Mouse (Mus musculus) hindbrain, postnatal 0 days (tissue): ENCODE measurements around the gene Fam169b. TPM values are rescaled to one million over a fixed set of nuclear protein-coding genes. Genes with fewer than 3 reads are reported as not detected.

Source experiments
- ATAC-seq: fragments of 200-750 bp; cut with Nextera tagmentation; 2 replicates; pipeline ENCODE4 v1.8.0; 2017; ENCODE audit warnings: mild to moderate bottlenecking, moderate TSS enrichment, moderate library complexity
- DNase-seq: peaks from one replicate; pipeline ENCODE4 v3.0.0-alpha.2; 2015; ENCODE audit warnings: low spot score
- H3K27ac ChIP-seq: fragments of 300-500 bp; sonication (generic); 2 replicates; pipeline ENCODE4 v1.5.1; 2014; ENCODE audit warnings: mild to moderate bottlenecking
- H3K27me3 ChIP-seq: fragments of 300-500 bp; sonication (generic); 2 replicates; pipeline ENCODE4 v1.6.1; 2014; ENCODE audit warnings: low read length, mixed read lengths; ENCODE audit not compliant: insufficient read depth
- H3K36me3 ChIP-seq: fragments of 300-500 bp; sonication (generic); 2 replicates; pipeline ENCODE4 v1.6.1; 2014; ENCODE audit warnings: low read length, mixed read lengths; ENCODE audit not compliant: insufficient read depth
- H3K4me1 ChIP-seq: fragments of 300-500 bp; sonication (generic); 2 replicates; pipeline ENCODE4 v1.6.1; 2014; ENCODE audit warnings: antibody characterized with exemption, low read length, mixed read lengths; ENCODE audit not compliant: insufficient read depth
- H3K4me2 ChIP-seq: fragments of 300-500 bp; sonication (generic); 2 replicates; pipeline ENCODE4 v1.6.1; 2014; ENCODE audit warnings: low read depth, mild to moderate bottlenecking, low read length, moderate library complexity, mixed read lengths
- H3K4me3 ChIP-seq: fragments of 300-500 bp; sonication (generic); 2 replicates; pipeline ENCODE4 v1.5.1; 2014; ENCODE audit warnings: low read length
- H3K9ac ChIP-seq: fragments of 300-500 bp; sonication (generic); replicated peaks from 2 replicates; pipeline ENCODE4 v1.6.1; 2014; ENCODE audit warnings: mild to moderate bottlenecking, low read length, moderate library complexity, mixed read lengths
- H3K9me3 ChIP-seq: fragments of 300-500 bp; sonication (generic); 2 replicates; pipeline ENCODE4 v1.6.1; 2016; ENCODE audit warnings: low read length, mixed read lengths
- CTCF ChIP-seq: IDR thresholded peaks from 2 replicates; pipeline ENCODE4 v1.5.1; 2016; ENCODE audit warnings: antibody characterized with exemption, control low read depth, low read depth
- WGBS: fragments of 180-500 bp; shearing (Covaris S2); extraction: QIAGEN DNeasy Blood & Tissue Kit; methylation state at CpG from one replicate; pipeline ENCODE4 v1.1.7; 2014; 5-methylcytosine and 5-hydroxymethylcytosine counted together
- polyA plus RNA-seq: library from polyadenylated mRNA; unstranded; fragments of >200 nt; fragmentation: Nextera tagmentation; extraction: Ambion mirVana; gene quantifications from 2 replicates; pipeline ENCODE4 v1.2.1, GENCODE M21; 2015
- total RNA-seq: library from RNA; depleted of rRNA; stranded (reverse); fragments of >200 nt; gene quantifications from 2 replicates; pipeline ENCODE4 v1.2.3, GENCODE M21; 2014; rRNA removed

Gene Fam169b
- 0.21 TPM in 1 of 2 replicates, not detected in the other for total RNA-seq
- polyA plus RNA-seq = 0.15 TPM in 1 of 2 replicates, not detected in the other

DNA sequence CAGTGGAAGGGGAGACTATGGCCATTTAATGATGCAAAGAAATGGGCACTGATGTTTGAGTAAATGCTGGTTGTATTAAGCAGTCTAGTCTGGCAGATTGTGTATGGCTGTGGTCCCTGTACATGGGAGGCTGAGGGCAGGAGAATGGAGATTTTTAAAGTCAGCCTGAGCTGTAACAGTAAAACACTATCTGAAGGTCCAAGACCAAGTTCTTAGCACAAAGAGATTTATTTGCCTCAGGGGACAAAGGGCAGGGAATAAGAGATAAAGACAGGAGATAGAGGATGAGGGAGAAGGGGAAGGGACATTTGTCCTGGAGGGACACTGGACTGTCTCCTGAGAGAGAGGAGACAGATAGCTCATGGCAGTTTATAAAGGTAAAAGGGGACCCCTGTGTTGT, at the start of gene Fam169b:
Gene Fam169b, plus strand, starts transcription at position 325 of the 400 bp plus-strand sequence.
- DNase-seq = no peak
- no peaks in the 10 kb centered on the region for H3K9me3 ChIP-seq
- H3K4me3 ChIP-seq = no peak within 1 kb of the TSS
- H3K9ac ChIP-seq = no peak within 1 kb of the TSS
- no peaks in the 10 kb centered on the region for H3K36me3 ChIP-seq
- no peaks in the 10 kb centered on the region for H3K27me3 ChIP-seq
- peaks cover 13% of the 10 kb centered on the region for H3K4me1 ChIP-seq
- TF ChIP-seq CTCF = no peak
- no peak within 1 kb of the TSS for H3K4me2 ChIP-seq
- no peak for ATAC-seq
- no peak within 1 kb of the TSS for H3K27ac ChIP-seq

DNA sequence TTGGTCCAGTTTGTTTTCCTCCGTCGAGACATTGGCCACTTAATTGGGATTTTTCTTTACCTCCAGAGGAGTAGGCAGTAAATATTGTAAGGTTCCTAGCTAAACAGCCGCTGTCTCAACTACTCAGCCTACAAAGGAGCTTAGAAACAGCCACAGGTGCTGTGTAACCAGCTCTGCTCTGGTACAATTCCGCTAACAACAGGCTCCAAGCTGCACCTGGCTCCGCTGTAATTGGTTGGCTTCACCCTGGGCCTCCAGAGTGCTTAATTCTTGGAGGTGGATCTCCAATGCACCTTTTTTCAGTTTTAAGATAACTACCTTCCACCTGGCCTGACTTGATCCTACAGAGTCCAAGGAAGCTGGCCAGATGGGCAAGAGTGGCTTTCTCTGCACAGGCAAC, 49.6 kb upstream of the Fam169b start:
- Histone ChIP-seq H3K9ac (no peak overlapping the region), H3K4me1 (no peaks in the 10 kb centered on the region; the same call in 1 of the 2 replicates), H3K27me3 (no peaks in the 10 kb centered on the region), H3K4me3 (no peak overlapping the region), H3K36me3 (peaks cover 14% of the 10 kb centered on the region; the same call in 1 of the 2 replicates), H3K27ac (peak overlapping the region; percentile 72; the same call in 1 of the 2 replicates), H3K4me2 (no peak overlapping the region), H3K9me3 (no peaks in the 10 kb centered on the region)
- ATAC-seq = no peak
- 82% methylated on average over 5 of the region's 5 CpGs for WGBS
- DNase-seq = no peak
- TF ChIP-seq CTCF = no peak

DNA sequence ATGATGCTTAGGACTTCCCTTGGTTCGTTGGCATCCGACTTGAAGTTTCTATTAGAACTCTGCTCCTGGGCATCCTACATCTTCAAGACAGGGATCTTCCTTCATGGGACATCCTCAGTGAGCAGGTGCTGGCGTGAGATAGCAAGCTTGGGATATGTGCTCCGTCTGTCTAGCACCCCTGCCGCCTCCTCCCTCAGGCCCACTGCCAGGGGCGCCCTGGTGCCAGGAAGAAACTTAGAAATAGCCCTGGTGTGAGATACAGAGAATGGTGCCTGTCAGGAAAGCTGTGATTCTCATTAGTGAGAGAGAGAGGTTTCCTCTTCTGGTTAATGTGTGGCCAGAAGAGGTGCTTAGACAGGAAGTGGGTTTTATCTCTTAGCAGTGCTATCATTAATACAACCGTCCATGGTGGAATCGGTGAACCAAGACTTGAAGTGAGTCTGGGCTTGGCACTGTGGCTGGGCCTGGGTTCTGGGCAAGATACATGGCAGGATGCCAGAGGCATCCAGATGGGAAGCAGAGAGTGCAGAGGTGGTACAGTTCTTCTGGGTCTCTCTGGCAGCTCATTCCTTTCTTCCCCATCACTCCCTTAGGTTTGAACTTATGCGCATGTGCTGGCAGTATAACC, 48.1 kb upstream of the Fam169b start:
- no peak overlapping the region for H3K4me3 ChIP-seq
- ATAC-seq = no peak
- H3K27me3 ChIP-seq = no peaks in the 10 kb centered on the region
- H3K4me1 ChIP-seq = no peaks in the 10 kb centered on the region; the same call in 1 of the 2 replicates
- 71% methylated on average over 9 of the region's 9 CpGs for WGBS
- DNase-seq = no peak
- no peak overlapping the region for H3K4me2 ChIP-seq
- peaks cover 4% of the 10 kb centered on the region; the same call in 1 of the 2 replicates for H3K36me3 ChIP-seq
- no peak overlapping the region for H3K9ac ChIP-seq
- H3K9me3 ChIP-seq = no peaks in the 10 kb centered on the region
- H3K27ac ChIP-seq = no peak overlapping the region
- TF ChIP-seq CTCF = no peak

DNA sequence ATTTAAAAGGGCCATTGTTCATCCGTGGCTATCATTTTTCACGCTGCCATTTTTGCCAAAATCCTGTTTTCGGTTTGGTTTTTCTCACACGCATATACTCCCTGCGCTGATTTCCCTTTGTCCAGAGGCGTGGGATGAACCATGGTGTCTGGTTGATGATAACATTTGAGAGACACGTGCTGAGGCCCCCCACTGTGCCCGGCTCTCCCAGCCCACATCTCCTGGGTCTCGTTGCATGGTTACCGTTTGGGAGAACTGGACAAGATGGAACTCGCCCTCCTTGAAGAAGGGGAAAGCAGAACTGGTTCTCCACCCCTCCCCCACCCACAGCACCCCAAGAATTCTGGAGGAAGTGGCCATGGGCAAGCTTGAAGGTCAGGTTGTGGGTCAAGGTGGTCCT, 46.6 kb upstream of the Fam169b start:
- no peak for DNase-seq
- no peak overlapping the region for H3K27ac ChIP-seq
- TF ChIP-seq CTCF = no peak
- ATAC-seq = no peak
- H3K27me3 ChIP-seq = no peaks in the 10 kb centered on the region
- no peaks in the 10 kb centered on the region; the same call in 1 of the 2 replicates for H3K4me1 ChIP-seq
- peaks cover 4% of the 10 kb centered on the region; the same call in 1 of the 2 replicates for H3K36me3 ChIP-seq
- H3K4me2 ChIP-seq = no peak overlapping the region
- WGBS = 74% methylated on average over 11 of the region's 11 CpGs
- H3K9me3 ChIP-seq = no peaks in the 10 kb centered on the region
- no peak overlapping the region for H3K4me3 ChIP-seq
- no peak overlapping the region for H3K9ac ChIP-seq

DNA sequence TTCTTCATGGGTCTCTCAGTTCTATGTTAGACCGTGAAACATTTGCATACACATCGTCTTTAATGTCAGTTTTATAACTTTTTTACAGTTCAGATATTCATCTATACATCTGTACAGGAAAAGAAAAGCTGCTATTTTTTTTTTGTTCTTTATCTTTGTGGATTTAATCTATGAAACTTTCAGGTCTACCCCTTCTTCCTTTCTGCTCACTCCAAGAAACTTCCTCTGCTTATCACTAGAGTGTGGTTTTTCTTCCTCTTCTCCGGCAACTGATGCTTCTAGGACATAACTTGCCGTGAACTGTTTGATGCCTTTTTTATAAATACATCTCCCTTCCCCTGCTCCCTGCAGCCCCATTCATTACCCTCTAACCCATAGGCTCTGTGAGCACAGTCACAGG, 46.0 kb upstream of the Fam169b start:
- no peaks in the 10 kb centered on the region; the same call in 1 of the 2 replicates for H3K4me1 ChIP-seq
- no peak overlapping the region for H3K4me2 ChIP-seq
- ATAC-seq (no peak), DNase-seq (no peak)
- H3K36me3 ChIP-seq = peaks cover 4% of the 10 kb centered on the region; the same call in 1 of the 2 replicates
- H3K9ac ChIP-seq = no peak overlapping the region
- no peaks in the 10 kb centered on the region for H3K9me3 ChIP-seq
- H3K27ac ChIP-seq = no peak overlapping the region
- no peaks in the 10 kb centered on the region for H3K27me3 ChIP-seq
- H3K4me3 ChIP-seq = no peak overlapping the region
- TF ChIP-seq CTCF = no peak
- WGBS = 83% methylated on average over 4 of the region's 4 CpGs

DNA sequence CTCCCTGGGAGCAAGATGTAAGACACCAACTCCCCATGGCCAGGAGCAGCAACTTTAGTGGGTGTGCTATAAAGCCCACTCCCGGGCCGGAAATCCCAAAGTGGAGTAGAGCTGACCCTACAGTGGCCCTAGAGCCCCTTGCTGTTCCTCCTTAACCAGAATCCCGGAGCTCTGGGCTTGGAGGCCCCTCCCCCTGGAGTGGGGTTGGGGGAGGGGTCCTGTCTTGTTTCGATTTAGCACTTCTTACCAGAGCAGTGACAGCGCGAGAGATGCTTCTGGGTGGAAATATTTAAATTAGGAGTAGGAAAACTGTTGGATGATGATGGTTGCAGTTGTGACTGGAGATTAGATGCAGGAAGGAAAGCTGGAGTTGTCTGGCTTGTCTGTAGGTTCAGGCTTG, 45.1 kb upstream of the Fam169b start:
- no peaks in the 10 kb centered on the region; the same call in 1 of the 2 replicates for H3K4me1 ChIP-seq
- peaks cover 4% of the 10 kb centered on the region; the same call in 1 of the 2 replicates for H3K36me3 ChIP-seq
- no peaks in the 10 kb centered on the region for H3K27me3 ChIP-seq
- no peak overlapping the region for H3K9ac ChIP-seq
- 41% methylated on average over 6 of the region's 6 CpGs for WGBS
- no peak for DNase-seq
- no peak overlapping the region for H3K4me2 ChIP-seq
- H3K9me3 ChIP-seq = no peaks in the 10 kb centered on the region
- H3K27ac ChIP-seq = no peak overlapping the region
- no peak overlapping the region for H3K4me3 ChIP-seq
- no peak for ATAC-seq
- TF ChIP-seq CTCF = no peak

DNA sequence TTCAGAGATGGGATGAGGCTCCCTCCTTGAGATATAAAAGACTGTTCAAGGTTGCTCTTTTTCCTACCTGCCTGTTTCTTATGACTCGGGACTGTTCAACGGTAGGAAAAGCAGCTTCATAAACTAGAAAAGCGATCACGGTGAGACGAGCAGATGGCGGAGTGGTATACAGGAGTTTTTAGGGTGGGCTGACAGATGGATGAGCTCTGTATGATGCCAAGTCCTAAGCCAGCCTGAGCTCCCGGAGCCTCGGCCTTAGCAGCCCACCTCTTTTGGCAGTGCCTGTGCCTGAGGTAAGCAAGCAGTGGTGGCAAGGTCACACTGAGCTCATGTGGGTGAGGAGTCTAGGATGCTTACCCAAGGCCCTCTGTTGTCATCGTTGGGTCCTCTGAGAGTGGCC, 42.8 kb upstream of the Fam169b start:
- no peak for TF ChIP-seq CTCF
- Histone ChIP-seq H3K4me1 (no peaks in the 10 kb centered on the region), H3K4me3 (no peak overlapping the region), H3K27ac (0 out of 2 replicates have a peak overlapping the region, but pooled peaks have one; percentile 15), H3K4me2 (no peak overlapping the region), H3K9ac (no peak overlapping the region), H3K9me3 (no peaks in the 10 kb centered on the region), H3K27me3 (no peaks in the 10 kb centered on the region), H3K36me3 (peaks cover 4% of the 10 kb centered on the region; the same call in 1 of the 2 replicates)
- DNase-seq = peak; percentile 42
- 0 out of 2 replicates have a peak, but pooled peaks have one; percentile 35 for ATAC-seq
- 58% methylated on average over 9 of the region's 9 CpGs for WGBS
